Mouse (Mus musculus): ENCODE results near the gene Zfp648. TPM values are rescaled to one million over a fixed set of nuclear protein-coding genes. Genes with fewer than 3 reads are reported as not detected.

The Zfp648 gene
- total and polyA plus RNA-seq, 3 experiments, result not detected

DNA sequence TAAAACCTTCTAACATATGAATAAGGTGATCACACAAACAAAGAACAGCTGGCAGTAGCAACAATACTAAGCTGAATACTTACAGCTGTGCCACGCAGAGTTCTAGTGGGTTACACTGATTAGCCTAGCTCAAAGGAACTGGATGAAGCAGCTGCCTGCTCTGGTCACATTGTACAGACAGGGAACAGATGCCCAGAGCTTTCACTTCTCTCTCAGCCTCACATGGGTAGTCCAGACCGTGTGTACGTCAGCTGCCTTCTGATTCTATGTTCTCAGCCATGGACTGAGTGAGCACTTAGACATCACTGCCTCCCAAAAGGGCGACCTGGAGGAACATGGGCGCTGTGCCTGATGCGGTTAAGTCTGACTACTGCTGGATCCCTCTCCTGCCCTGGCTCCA, 25.7 kb upstream of the Zfp648 start:
- in situ Hi-C loops (cut with MboI; ENCODE audit: low pct_ligation_motif_present, low pct_unique_long_range_greater_than_20kb, low sequenced_read_pairs), result loop anchor here (5.0 to 10.0 kb wide), 2 partner anchors 51 to 283 kb away; partner anchors contain the start of gene Teddm1a
- H3K9ac ChIP-seq (ENCODE audit: insufficient read depth, low read depth), result no peak overlapping the region
- DNase-seq (ENCODE audit: extremely low read depth), result peak; percentile 45
- no peaks in the 10 kb centered on the region for H3K27me3 ChIP-seq (replicated peaks)
- H3K27ac ChIP-seq (ENCODE audit: insufficient read depth, low read depth), result no peak overlapping the region
- no peak overlapping the region for H3K4me3 ChIP-seq (replicated peaks in 1 of 3; ENCODE audit: low read depth in 2 of 3, low read length in 2 of 3, poor library complexity in 1 of 3)
- no peaks in the 10 kb centered on the region for H3K9me3 ChIP-seq (replicated peaks; ENCODE audit: low read length)
- H3K36me3 ChIP-seq (replicated peaks in 1 of 2; ENCODE audit: control insufficient read depth in 1 of 2, insufficient read depth in 1 of 2, low read length in 1 of 2), result no peaks in the 10 kb centered on the region
- TF ChIP-seq JUND (conservative IDR thresholded peaks at IDR 0.05; ENCODE audit: low read depth, low read length) (no peak), IRF4 (IDR thresholded peaks at IDR 0.05; ENCODE audit: low read depth, low read length) (peak; percentile 46; the same call in 1 of the 2 replicates), TCF12 (IDR thresholded peaks at IDR 0.05; ENCODE audit: low read depth, low read length) (peak; percentile 40; the same call in 1 of the 2 replicates)
- dilution Hi-C loops (cut with MboI; ENCODE audit: extremely low pct_ligation_motif_present, extremely low pct_unique_long_range_greater_than_20kb, low sequenced_read_pairs), result no loop called here
- H3K4me1 ChIP-seq (ENCODE audit: control insufficient read depth in 1 of 2, insufficient read depth in 2 of 2), result peaks cover 3 to 33% of the 10 kb centered on the region in 2 experiments; a peak in 3 of 4 replicates
- H3K4me2 ChIP-seq (ENCODE audit: insufficient read depth, low read depth, poor library complexity, severe bottlenecking), result no peak overlapping the region
- no peaks in the 10 kb centered on the region for H3K79me2 ChIP-seq (replicated peaks; ENCODE audit: control insufficient read depth, extremely low read depth, insufficient read depth, poor library complexity, severe bottlenecking)

GRCm38 (mm10) chr1:154177781-154178180, 23.2 kb upstream of the Zfp648 start:
- peaks cover 3 to 38% of the 10 kb centered on the region in 2 experiments; a peak in 3 of 4 replicates for H3K4me1 ChIP-seq (ENCODE audit: control insufficient read depth in 1 of 2, insufficient read depth in 2 of 2)
- no peak for DNase-seq (ENCODE audit: extremely low read depth)
- H3K27me3 ChIP-seq (replicated peaks), result no peaks in the 10 kb centered on the region
- no peaks in the 10 kb centered on the region for H3K36me3 ChIP-seq (replicated peaks in 1 of 2; ENCODE audit: control insufficient read depth in 1 of 2, insufficient read depth in 1 of 2, low read length in 1 of 2)
- TF ChIP-seq EP300 (IDR thresholded peaks at IDR 0.05; ENCODE audit: low read length) (no peak), JUN (IDR thresholded peaks at IDR 0.05; ENCODE audit: insufficient read depth, low read depth, low read length) (no peak), TCF12 (IDR thresholded peaks at IDR 0.05; ENCODE audit: low read depth, low read length) (no peak), JUND (conservative IDR thresholded peaks at IDR 0.05; ENCODE audit: low read depth, low read length) (no peak), TBP (conservative IDR thresholded peaks at IDR 0.05; ENCODE audit: low read depth, low read length) (no peak), PAX5 (IDR thresholded peaks at IDR 0.05; ENCODE audit: low read length) (no peak), MEF2A (IDR thresholded peaks at IDR 0.05; ENCODE audit: borderline replicate concordance, low read depth, low read length) (no peak), CTCF (conservative IDR thresholded peaks at IDR 0.05 in 1 of 2, IDR thresholded peaks at IDR 0.05 in 1 of 2; ENCODE audit: low read depth in 2 of 2, low read length in 2 of 2) (no peak), KAT2A (IDR thresholded peaks at IDR 0.05; ENCODE audit: insufficient replicate concordance, low read length) (no peak), CHD1 (IDR thresholded peaks at IDR 0.05; ENCODE audit: low read depth, low read length) (no peak), BHLHE40 (IDR thresholded peaks at IDR 0.05; ENCODE audit: low read depth, low read length) (no peak), ZKSCAN1 (IDR thresholded peaks at IDR 0.05; ENCODE audit: borderline replicate concordance, low read depth, low read length) (no peak), MAZ (IDR thresholded peaks at IDR 0.05; ENCODE audit: low read depth, low read length) (no peak), ETS1 (conservative IDR thresholded peaks at IDR 0.05; ENCODE audit: low read depth, low read length) (no peak), ZC3H11A (IDR thresholded peaks at IDR 0.05; ENCODE audit: low read depth, low read length) (no peak), HCFC1 (IDR thresholded peaks at IDR 0.05; ENCODE audit: low read depth, low read length) (no peak)
- no peak overlapping the region for H3K4me2 ChIP-seq (ENCODE audit: insufficient read depth, low read depth, poor library complexity, severe bottlenecking)
- no peak overlapping the region for H3K4me3 ChIP-seq (replicated peaks in 1 of 3; ENCODE audit: low read depth in 2 of 3, low read length in 2 of 3, poor library complexity in 1 of 3)
- H3K9ac ChIP-seq (ENCODE audit: insufficient read depth, low read depth), result no peak overlapping the region
- in situ Hi-C loops (cut with MboI; ENCODE audit: low pct_ligation_motif_present, low pct_unique_long_range_greater_than_20kb, low sequenced_read_pairs) (loop anchor here (5.0 to 10.0 kb wide), 2 partner anchors 53 to 285 kb away; partner anchors contain the start of gene Teddm1a), dilution Hi-C loops (cut with MboI; ENCODE audit: extremely low pct_ligation_motif_present, extremely low pct_unique_long_range_greater_than_20kb, low sequenced_read_pairs) (no loop called here)
- H3K27ac ChIP-seq (ENCODE audit: insufficient read depth, low read depth), result no peak overlapping the region
- no peaks in the 10 kb centered on the region for H3K9me3 ChIP-seq (replicated peaks; ENCODE audit: low read length)
- no peaks in the 10 kb centered on the region for H3K79me2 ChIP-seq (replicated peaks; ENCODE audit: control insufficient read depth, extremely low read depth, insufficient read depth, poor library complexity, severe bottlenecking)

Data from CH12.LX (cell line).